ENCODE assay signal across 20 mouse cellular contexts in the genomic region with DNA sequence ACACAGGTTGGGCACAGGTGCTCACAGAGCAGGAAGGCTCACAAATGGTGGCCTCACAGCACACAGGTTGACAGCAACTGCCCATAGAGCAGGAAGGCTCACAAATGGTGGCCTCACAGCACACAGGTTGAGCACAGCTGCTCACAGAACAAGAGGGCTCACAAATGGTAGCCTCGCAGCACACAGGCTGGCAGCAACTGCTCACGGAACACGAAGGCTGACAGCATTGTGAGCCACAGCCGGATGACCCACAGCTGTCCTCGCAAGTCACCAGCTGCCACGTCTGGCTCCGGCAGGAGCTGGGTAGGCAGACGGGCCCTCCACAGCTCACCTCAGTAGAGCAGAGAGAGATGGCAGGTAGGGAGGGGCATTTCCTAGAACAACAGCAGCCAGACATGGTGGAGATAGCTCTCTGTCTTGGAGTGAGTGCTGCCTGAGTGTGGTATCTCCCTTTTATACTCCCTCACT. TPM values are rescaled to one million over a fixed set of nuclear protein-coding genes. Genes with fewer than 3 reads are reported as not detected.
DNase-seq lines count a peak whose midpoint lies in the region; ATAC-seq and TF ChIP-seq lines count a peak whose summit lies in the region.
"Had no signal": no experiment of that assay in that cellular context is flagged by ENCODE, and none has a peak within 500 bp of the region (broad histone marks: within the 10 kb centered on the region; RNA-seq: fewer than 3 reads in every experiment).

Krtap16-1 (minus strand) TSS at position 418 of the 468 bp plus-strand sequence.

- peaks cover 1% of the 10 kb centered on the region for H3K27me3 ChIP-seq in megakaryocyte, embryonic 14.5 days (replicated peaks)
- no peaks in the 10 kb centered on the region for H3K27me3 ChIP-seq in forebrain, embryonic 16.5 days (replicated peaks; ENCODE audit: control insufficient read depth, insufficient read depth, low read length)
- no peaks in the 10 kb centered on the region for H3K27me3 ChIP-seq in neural tube, embryonic 15.5 days (replicated peaks)
- H3K27me3 ChIP-seq: liver, embryonic 13.5 days had no signal

- no peaks in the 10 kb centered on the region; the same call in 1 of the 2 replicates for H3K4me1 ChIP-seq in megakaryocyte, embryonic 14.5 days
- H3K4me1 ChIP-seq in forebrain, embryonic 16.5 days (replicated peaks; ENCODE audit: control insufficient read depth, insufficient read depth, low read length): no peaks in the 10 kb centered on the region
- H3K4me1 ChIP-seq in neural tube, embryonic 15.5 days: 0 out of 2 replicates have a peak, but pooled peaks cover 9% of the 10 kb centered on the region
- H3K4me1 ChIP-seq: liver, embryonic 13.5 days had no signal

- no peak for ATAC-seq in megakaryocyte, adult 5-6 weeks (ENCODE audit: poor library complexity, severe bottlenecking)
- ATAC-seq in forebrain, embryonic 16.5 days: 0 out of 2 replicates have a peak, but pooled peaks have one; percentile 23
- peak; percentile 53 for ATAC-seq in neural tube, embryonic 15.5 days (ENCODE audit: low FRiP score)
- ATAC-seq: CD4-positive, CD25-positive, alpha-beta regulatory T cell, adult 4 months had no signal

- intact Hi-C loops in gastrocnemius, adult 2 months (cut with DNase I): no loop called here

- no peaks in the 10 kb centered on the region for H3K9me3 ChIP-seq in megakaryocyte, embryonic 14.5 days
- H3K9me3 ChIP-seq in forebrain, embryonic 16.5 days (ENCODE audit: control insufficient read depth, low read length): no peaks in the 10 kb centered on the region
- H3K9me3 ChIP-seq in neural tube, embryonic 15.5 days (replicated peaks): no peaks in the 10 kb centered on the region
- H3K9me3 ChIP-seq: liver, embryonic 13.5 days had no signal

- H3K4me3 ChIP-seq in gastrocnemius, adult 2 months: peak within 1 kb of the TSS; percentile 38
- H3K4me3 ChIP-seq in megakaryocyte, embryonic 14.5 days (replicated peaks): peak within 1 kb of the TSS; percentile 59
- H3K4me3 ChIP-seq in forebrain, embryonic 16.5 days (replicated peaks; ENCODE audit: low read length): no peak within 1 kb of the TSS
- H3K4me3 ChIP-seq in neural tube, embryonic 15.5 days (replicated peaks): no peak within 1 kb of the TSS
- H3K4me3 ChIP-seq: liver, embryonic 13.5 days had no signal

- H3K9ac ChIP-seq in forebrain, embryonic 16.5 days (replicated peaks; ENCODE audit: low read depth, low read length): no peak within 1 kb of the TSS
- no peak within 1 kb of the TSS for H3K9ac ChIP-seq in neural tube, embryonic 15.5 days (replicated peaks)
- H3K9ac ChIP-seq: liver, embryonic 13.5 days had no signal

- TF ChIP-seq CTCF in gastrocnemius, adult 2 months (IDR thresholded peaks at IDR 0.05): no peak

- no peak within 1 kb of the TSS for H3K4me2 ChIP-seq in forebrain, embryonic 16.5 days (ENCODE audit: low read length)
- peak within 1 kb of the TSS; percentile 17; the same call in 1 of the 2 replicates for H3K4me2 ChIP-seq in neural tube, embryonic 15.5 days
- H3K4me2 ChIP-seq: liver, embryonic 13.5 days had no signal

- no peak for DNase-seq in gastrocnemius, adult 2 months
- DNase-seq in gastrocnemius, adult 8-10 months (ENCODE audit: low spot score in 2 of 2): no peak
- DNase-seq in layer of hippocampus, adult 8-10 months (ENCODE audit: low spot score in 2 of 2): no peak
- DNase-seq: kidney, adult 2 months; liver, embryonic 13.5 days; thymus, adult 18-20 months had no signal

- WGBS in forebrain, embryonic 16.5 days: 81% methylated on average over 8 of the region's 8 CpGs
- 61% methylated on average over 8 of the region's 8 CpGs for WGBS in neural tube, embryonic 15.5 days

- no peak within 1 kb of the TSS for H3K27ac ChIP-seq in gastrocnemius, adult 2 months
- H3K27ac ChIP-seq in forebrain, embryonic 16.5 days (ENCODE audit: low read length): peak within 1 kb of the TSS; percentile 56
- peak within 1 kb of the TSS; percentile 79 for H3K27ac ChIP-seq in neural tube, embryonic 15.5 days (replicated peaks)
- H3K27ac ChIP-seq: liver, embryonic 13.5 days had no signal

- H3K36me3 ChIP-seq in megakaryocyte, embryonic 14.5 days (replicated peaks; ENCODE audit: low read length): no peaks in the 10 kb centered on the region
- no peaks in the 10 kb centered on the region for H3K36me3 ChIP-seq in forebrain, embryonic 16.5 days (ENCODE audit: control insufficient read depth, insufficient read depth)
- no peaks in the 10 kb centered on the region for H3K36me3 ChIP-seq in neural tube, embryonic 15.5 days
- H3K36me3 ChIP-seq: liver, embryonic 13.5 days had no signal

RNA-seq across cellular contexts. Expression of gene Krtap16-1, which starts in this region (rescaled TPM):
- total RNA-seq in gastrocnemius, adult 2 months (2021): not detected
- total RNA-seq in gastrocnemius, adult 8-10 months (2022): not detected
- polyA plus RNA-seq in megakaryocyte, embryonic 14.5 days (2012; ENCODE audit: insufficient read depth, low replicate concordance): not detected in 2 replicates
- total RNA-seq in megakaryocyte, adult 5-6 weeks (2015): not detected in 2 replicates
- total RNA-seq in megakaryocyte, adult 5-6 weeks (2017): not detected in 2 replicates
- polyA plus RNA-seq in forebrain, embryonic 16.5 days (2015; fragmentation: Nextera tagmentation; extraction: Ambion mirVana): not detected in 2 replicates
- polyA plus RNA-seq in neural tube, embryonic 15.5 days (2015; fragmentation: Nextera tagmentation; extraction: Ambion mirVana): 0.13 and 0.23 TPM in 2 replicates
- not detected for total RNA-seq in layer of hippocampus, adult 8-10 months (2022)
- total RNA-seq: adrenal gland, postnatal 14 days; granulocyte monocyte progenitor cell, adult 5-6 weeks; layer of hippocampus, postnatal 36 days; left cerebral cortex, postnatal 36 days; megakaryocyte progenitor cell, adult 5-6 weeks had no signal
- polyA plus RNA-seq: CD4-positive, CD25-positive, alpha-beta regulatory T cell, adult 4 months; embryonic facial prominence, embryonic 11.5 days; heart, embryonic 14.5 days; kidney, adult 2 months; liver, embryonic 13.5 days; lung, embryonic 16.5 days; urinary bladder, adult 2 months had no signal

Comparison
In these comparisons a context has a peak if more than half of its experiments do, and no peak if none do; other contexts are left out.
1. Peak in ATAC-seq and H3K27ac ChIP-seq in forebrain, embryonic 16.5 days; RNA of the gene not detected or under 1 TPM.
2. Peak in ATAC-seq, H3K27ac ChIP-seq and H3K4me2 ChIP-seq in neural tube, embryonic 15.5 days; RNA of the gene not detected or under 1 TPM.
3. H3K4me3 ChIP-seq: peak in gastrocnemius, adult 2 months (single experiment) and megakaryocyte, embryonic 14.5 days (single experiment); none in forebrain, embryonic 16.5 days (single experiment) and neural tube, embryonic 15.5 days (single experiment).